ENCODE assay signal across 8 mouse cellular contexts in genomic region chr13:97197932-97198562, GRCm38 (mm10). TPM values are rescaled to one million over a fixed set of nuclear protein-coding genes. Genes with fewer than 3 reads are reported as not detected.
A peak's percentile ranks its signal among the peaks of the same experiment; 100 is the strongest.
DNase-seq lines count a peak whose midpoint lies in the region; ATAC-seq and TF ChIP-seq lines count a peak whose summit lies in the region.

Gene Hexb (minus strand): TSS chr13:97198357.

- DNase-seq in c-Kit-positive CD71-positive TER-119-negative erythroid progenitor cells, embryonic 14.5 days (ENCODE audit: low read depth) = peak; percentile 79
- DNase-seq in forebrain, embryonic 11.5 days (ENCODE audit: low spot score) = peak; percentile 91
- DNase-seq in kidney, postnatal 25 days = peak; percentile 94 to 98
- DNase-seq in neural tube, embryonic 11.5 days (ENCODE audit: low spot score) = peak; percentile 86

- H3K36me3 ChIP-seq in E14TG2a.4 (ENCODE audit: insufficient read depth, low read length) = peaks cover 17% of the 10 kb centered on the region
- no peaks in the 10 kb centered on the region for H3K36me3 ChIP-seq in forebrain, embryonic 11.5 days (ENCODE audit: control insufficient read depth, insufficient read depth, low read length)
- no peaks in the 10 kb centered on the region for H3K36me3 ChIP-seq in heart, embryonic 15.5 days
- H3K36me3 ChIP-seq in liver, embryonic 15.5 days (replicated peaks) = peaks cover 5% of the 10 kb centered on the region; the same call in 1 of the 2 replicates
- H3K36me3 ChIP-seq in neural tube, embryonic 11.5 days (ENCODE audit: control insufficient read depth, insufficient read depth, low read length) = no peaks in the 10 kb centered on the region
- H3K36me3 ChIP-seq in stomach, embryonic 16.5 days (ENCODE audit: control insufficient read depth, insufficient read depth, low read length) = no peaks in the 10 kb centered on the region

- peaks cover 63% of the 10 kb centered on the region for H3K4me1 ChIP-seq in E14TG2a.4 (replicated peaks; ENCODE audit: low read depth, low read length)
- H3K4me1 ChIP-seq in forebrain, embryonic 11.5 days (replicated peaks; ENCODE audit: control insufficient read depth, insufficient read depth, low read length) = no peaks in the 10 kb centered on the region; the same call in 1 of the 2 replicates
- peaks cover 18% of the 10 kb centered on the region for H3K4me1 ChIP-seq in heart, embryonic 15.5 days (replicated peaks)
- H3K4me1 ChIP-seq in liver, embryonic 15.5 days (replicated peaks) = peaks cover 17% of the 10 kb centered on the region
- no peaks in the 10 kb centered on the region for H3K4me1 ChIP-seq in neural tube, embryonic 11.5 days (ENCODE audit: control insufficient read depth, insufficient read depth, low read length)
- peaks cover 9% of the 10 kb centered on the region; the same call in 1 of the 2 replicates for H3K4me1 ChIP-seq in stomach, embryonic 16.5 days (ENCODE audit: control insufficient read depth, insufficient read depth, low read length)

- peak; percentile 91 for ATAC-seq in forebrain, embryonic 11.5 days (replicated peaks; ENCODE audit: low FRiP score)
- ATAC-seq in heart, embryonic 15.5 days (replicated peaks; ENCODE audit: insufficient number of reproducible peaks, insufficient read depth, low FRiP score, low read depth) = peak; percentile 95
- peak; percentile 94 for ATAC-seq in liver, embryonic 15.5 days (ENCODE audit: insufficient read depth)
- ATAC-seq in neural tube, embryonic 11.5 days (ENCODE audit: insufficient read depth, low FRiP score, low TSS enrichment) = peak; percentile 91
- peak; percentile 94 for ATAC-seq in stomach, embryonic 16.5 days (ENCODE audit: insufficient read depth, low FRiP score)

- no peak for TF ChIP-seq CTCF in E14TG2a.4 (conservative IDR thresholded peaks at IDR 0.05; ENCODE audit: low read length)

- 0 out of 2 replicates have a peak within 1 kb of the TSS, but pooled peaks have one; percentile 12 for H3K27ac ChIP-seq in forebrain, embryonic 11.5 days (ENCODE audit: low read depth, low read length)
- H3K27ac ChIP-seq in heart, embryonic 15.5 days = peak within 1 kb of the TSS; percentile 86
- H3K27ac ChIP-seq in liver, embryonic 15.5 days (replicated peaks) = peak within 1 kb of the TSS; percentile 79
- peak within 1 kb of the TSS; percentile 40 for H3K27ac ChIP-seq in neural tube, embryonic 11.5 days (ENCODE audit: low read depth, low read length)
- H3K27ac ChIP-seq in stomach, embryonic 16.5 days (ENCODE audit: low read length) = peak within 1 kb of the TSS; percentile 86

- no peaks in the 10 kb centered on the region for H3K9me3 ChIP-seq in E14TG2a.4 (ENCODE audit: low read length)
- no peaks in the 10 kb centered on the region for H3K9me3 ChIP-seq in forebrain, embryonic 11.5 days (ENCODE audit: control insufficient read depth, low read length)
- H3K9me3 ChIP-seq in heart, embryonic 15.5 days (replicated peaks) = no peaks in the 10 kb centered on the region
- no peaks in the 10 kb centered on the region for H3K9me3 ChIP-seq in liver, embryonic 15.5 days (replicated peaks)
- H3K9me3 ChIP-seq in neural tube, embryonic 11.5 days (ENCODE audit: control insufficient read depth, low read length) = no peaks in the 10 kb centered on the region
- no peaks in the 10 kb centered on the region for H3K9me3 ChIP-seq in stomach, embryonic 16.5 days (replicated peaks; ENCODE audit: control insufficient read depth, low read length)

- H3K4me2 ChIP-seq in forebrain, embryonic 11.5 days (ENCODE audit: low read depth, low read length, severe bottlenecking) = peak within 1 kb of the TSS; percentile 90
- peak within 1 kb of the TSS; percentile 92 for H3K4me2 ChIP-seq in heart, embryonic 15.5 days
- H3K4me2 ChIP-seq in liver, embryonic 15.5 days = peak within 1 kb of the TSS; percentile 95
- H3K4me2 ChIP-seq in neural tube, embryonic 11.5 days (ENCODE audit: low read depth) = peak within 1 kb of the TSS; percentile 94
- H3K4me2 ChIP-seq in stomach, embryonic 16.5 days (ENCODE audit: low read depth, low read length) = peak within 1 kb of the TSS; percentile 96

- peak within 1 kb of the TSS; percentile 68 for H3K9ac ChIP-seq in forebrain, embryonic 11.5 days (ENCODE audit: low read length)
- peak within 1 kb of the TSS; percentile 69 for H3K9ac ChIP-seq in heart, embryonic 15.5 days
- peak within 1 kb of the TSS; percentile 62 for H3K9ac ChIP-seq in liver, embryonic 15.5 days
- H3K9ac ChIP-seq in neural tube, embryonic 11.5 days (ENCODE audit: low read length) = peak within 1 kb of the TSS; percentile 74
- H3K9ac ChIP-seq in stomach, embryonic 16.5 days (ENCODE audit: low read length) = peak within 1 kb of the TSS; percentile 80

- no peaks in the 10 kb centered on the region for H3K27me3 ChIP-seq in E14TG2a.4 (ENCODE audit: insufficient read depth, low read length)
- H3K27me3 ChIP-seq in forebrain, embryonic 11.5 days (ENCODE audit: control insufficient read depth, insufficient read depth, low read length) = no peaks in the 10 kb centered on the region
- no peaks in the 10 kb centered on the region for H3K27me3 ChIP-seq in heart, embryonic 15.5 days
- no peaks in the 10 kb centered on the region for H3K27me3 ChIP-seq in liver, embryonic 15.5 days
- no peaks in the 10 kb centered on the region for H3K27me3 ChIP-seq in neural tube, embryonic 11.5 days (ENCODE audit: control insufficient read depth, insufficient read depth, low read length)
- H3K27me3 ChIP-seq in stomach, embryonic 16.5 days (ENCODE audit: control insufficient read depth, insufficient read depth, low read length) = no peaks in the 10 kb centered on the region

- peak within 1 kb of the TSS; percentile 94 for H3K4me3 ChIP-seq in E14TG2a.4 (replicated peaks; ENCODE audit: low read length)
- peak within 1 kb of the TSS; percentile 62 for H3K4me3 ChIP-seq in forebrain, embryonic 11.5 days (ENCODE audit: low read depth, low read length)
- H3K4me3 ChIP-seq in heart, embryonic 15.5 days = peak within 1 kb of the TSS; percentile 69
- peak within 1 kb of the TSS; percentile 73 for H3K4me3 ChIP-seq in liver, embryonic 15.5 days (replicated peaks)
- H3K4me3 ChIP-seq in neural tube, embryonic 11.5 days (ENCODE audit: low read depth, low read length) = peak within 1 kb of the TSS; percentile 56
- peak within 1 kb of the TSS; percentile 80 for H3K4me3 ChIP-seq in stomach, embryonic 16.5 days (replicated peaks; ENCODE audit: low read length)

- under 1% methylated on average over 45 of the region's 45 CpGs for WGBS in forebrain, embryonic 11.5 days
- WGBS in heart, embryonic 15.5 days = under 1% methylated on average over 45 of the region's 45 CpGs
- WGBS in liver, embryonic 15.5 days (ENCODE audit: insufficient replicate concordance) = under 1% methylated on average over 45 of the region's 45 CpGs
- 0% methylated on average over 45 of the region's 45 CpGs for WGBS in neural tube, embryonic 11.5 days
- under 1% methylated on average over 45 of the region's 45 CpGs for WGBS in stomach, embryonic 16.5 days

RNA-seq across cellular contexts. Expression of gene Hexb, which starts in this region (rescaled TPM):
- 20.3 and 22.2 TPM in 2 replicates for polyA plus RNA-seq in forebrain, embryonic 11.5 days (2014; fragmentation: Nextera tagmentation; extraction: Ambion mirVana)
- polyA plus RNA-seq in heart, embryonic 15.5 days (2015; fragmentation: Nextera tagmentation; extraction: Ambion mirVana) = 35.1 and 46.6 TPM in 2 replicates
- 26.0 and 28.3 TPM in 2 replicates for polyA plus RNA-seq in liver, embryonic 15.5 days (2015; fragmentation: Nextera tagmentation; extraction: Ambion mirVana)
- polyA plus RNA-seq in neural tube, embryonic 11.5 days (2014; fragmentation: Nextera tagmentation; extraction: Ambion mirVana) = 25.3 and 26.7 TPM in 2 replicates
- polyA plus RNA-seq in stomach, embryonic 16.5 days (2015; fragmentation: Nextera tagmentation; extraction: Ambion mirVana) = 53.1 and 59.9 TPM in 2 replicates

Comparison
In these comparisons a context has a peak if more than half of its experiments do, and no peak if none do; other contexts are left out.
1. Peak in every context shown above with its lines: DNase-seq, ATAC-seq, H3K4me3 ChIP-seq and H3K27ac ChIP-seq.
2. H3K27ac ChIP-seq: peak in every context shown above with its lines; median percentile 86 in heart, embryonic 15.5 days; 86 in stomach, embryonic 16.5 days; 79 in liver, embryonic 15.5 days; 40 in neural tube, embryonic 11.5 days; 12 in forebrain, embryonic 11.5 days.